Mouse (Mus musculus): ENCODE data around the gene Ddias. TPM values are rescaled to one million over a fixed set of nuclear protein-coding genes. Genes with fewer than 3 reads are reported as not detected.

The Ddias gene
- polyA plus RNA-seq, 1 experiment: 0.40 TPM

Other genes with a start within 250 kb of the Ddias start
- 10.8 and 11.2 TPM in 2 replicates for gene Ankrd42, start 237.1 kb downstream of the Ddias start, polyA plus RNA-seq (2012; rRNA removed)
- 31.5 and 38.1 TPM in 2 replicates for gene Pcf11, start 204.3 kb downstream of the Ddias start, polyA plus RNA-seq (2012; rRNA removed)
- gene Rab30, start 132.6 kb downstream of the Ddias start, polyA plus RNA-seq (2012; rRNA removed): 15.0 and 15.4 TPM in 2 replicates
- gene Prcp, start 223 bp upstream of the Ddias start, polyA plus RNA-seq (2012; rRNA removed): 8.0 and 9.8 TPM in 2 replicates
- gene Fam181b, start 205.6 kb upstream of the Ddias start, polyA plus RNA-seq (2012; rRNA removed): 35.4 and 37.3 TPM in 2 replicates